ENCODE assay signal across 19 mouse cellular contexts in genomic region chr4:133397961-133398360, GRCm38 (mm10). TPM values are rescaled to one million over a fixed set of nuclear protein-coding genes. Genes with fewer than 3 reads are reported as not detected.
DNase-seq lines count a peak whose midpoint lies in the region; ATAC-seq lines count a peak whose summit lies in the region.
"Had no signal": no experiment of that assay in that cellular context is flagged by ENCODE, and none has a peak within 500 bp of the region (broad histone marks: within the 10 kb centered on the region; RNA-seq: fewer than 3 reads in every experiment).

No protein-coding gene starts in this region.

- peaks cover 61% of the 10 kb centered on the region for H3K4me1 ChIP-seq in forebrain, embryonic 10.5 days
- peaks cover 13% of the 10 kb centered on the region for H3K4me1 ChIP-seq in forebrain, embryonic 16.5 days (replicated peaks; ENCODE audit: control insufficient read depth, insufficient read depth, low read length)
- peaks cover 68% of the 10 kb centered on the region for H3K4me1 ChIP-seq in heart, embryonic 15.5 days (replicated peaks)
- H3K4me1 ChIP-seq in liver, embryonic 13.5 days (replicated peaks), result peaks cover 96% of the 10 kb centered on the region

- no peak overlapping the region for H3K9ac ChIP-seq in forebrain, embryonic 16.5 days (replicated peaks; ENCODE audit: low read depth, low read length)
- no peak overlapping the region for H3K9ac ChIP-seq in heart, embryonic 15.5 days
- H3K9ac ChIP-seq in liver, embryonic 13.5 days, result peak overlapping the region; percentile 10; the same call in 1 of the 2 replicates
- H3K9ac ChIP-seq: hindbrain, embryonic 15.5 days; lung, embryonic 14.5 days had no signal

- H3K27me3 ChIP-seq in forebrain, embryonic 10.5 days (ENCODE audit: poor library complexity, severe bottlenecking), result no peaks in the 10 kb centered on the region
- H3K27me3 ChIP-seq in forebrain, embryonic 16.5 days (replicated peaks; ENCODE audit: control insufficient read depth, insufficient read depth, low read length), result no peaks in the 10 kb centered on the region
- H3K27me3 ChIP-seq in heart, embryonic 15.5 days, result no peaks in the 10 kb centered on the region
- no peaks in the 10 kb centered on the region for H3K27me3 ChIP-seq in liver, embryonic 13.5 days
- H3K27me3 ChIP-seq: hindbrain, embryonic 15.5 days had no signal

- no peak overlapping the region for H3K4me3 ChIP-seq in forebrain, embryonic 10.5 days
- no peak overlapping the region for H3K4me3 ChIP-seq in forebrain, embryonic 16.5 days (replicated peaks; ENCODE audit: low read length)
- H3K4me3 ChIP-seq in heart, embryonic 15.5 days, result no peak overlapping the region
- H3K4me3 ChIP-seq in liver, embryonic 13.5 days (replicated peaks), result no peak overlapping the region
- H3K4me3 ChIP-seq: hindbrain, embryonic 15.5 days; left cerebral cortex, adult 2 months had no signal

- H3K4me2 ChIP-seq in forebrain, embryonic 16.5 days (ENCODE audit: low read length), result no peak overlapping the region
- no peak overlapping the region for H3K4me2 ChIP-seq in heart, embryonic 15.5 days
- no peak overlapping the region for H3K4me2 ChIP-seq in liver, embryonic 13.5 days
- H3K4me2 ChIP-seq: hindbrain, embryonic 15.5 days; lung, embryonic 14.5 days had no signal

- 0 out of 2 replicates have a peak, but pooled peaks cover 2% of the 10 kb centered on the region for H3K36me3 ChIP-seq in forebrain, embryonic 10.5 days (replicated peaks)
- no peaks in the 10 kb centered on the region for H3K36me3 ChIP-seq in forebrain, embryonic 16.5 days (ENCODE audit: control insufficient read depth, insufficient read depth)
- H3K36me3 ChIP-seq in heart, embryonic 15.5 days, result no peaks in the 10 kb centered on the region
- H3K36me3 ChIP-seq in liver, embryonic 13.5 days, result no peaks in the 10 kb centered on the region
- H3K36me3 ChIP-seq: hindbrain, embryonic 15.5 days had no signal

- ATAC-seq in forebrain, embryonic 16.5 days, result no peak
- no peak for ATAC-seq in heart, embryonic 15.5 days (replicated peaks; ENCODE audit: insufficient number of reproducible peaks, insufficient read depth, low FRiP score, low read depth)
- ATAC-seq in liver, embryonic 13.5 days (ENCODE audit: low read depth), result no peak
- ATAC-seq: intestine, embryonic 16.5 days had no signal

- intact Hi-C loops in heart, postnatal 14 days (cut with DNase I), result no loop called here

- no peak for DNase-seq in forebrain, embryonic 10.5 days (ENCODE audit: extremely low spot score, low spot score)
- DNase-seq in heart, postnatal 14 days, result no peak
- DNase-seq in B cell, adult 2 months, result peak; percentile 32
- no peak for DNase-seq in liver, embryonic 13.5 days
- DNase-seq in thymus, postnatal 0 days (ENCODE audit: low spot score), result no peak
- DNase-seq in spleen, postnatal 14 days (ENCODE audit: low spot score in 2 of 2), result no peak
- DNase-seq: adrenal gland, adult 8-10 months; cerebellum, adult 11-12 months; gastrocnemius, postnatal 25 days; lung, embryonic 14.5 days; midbrain, embryonic 14.5 days; retina, postnatal 1 day; right cerebral cortex, postnatal 4 days had no signal

- H3K9me3 ChIP-seq in forebrain, embryonic 10.5 days, result no peaks in the 10 kb centered on the region
- no peaks in the 10 kb centered on the region for H3K9me3 ChIP-seq in forebrain, embryonic 16.5 days (ENCODE audit: control insufficient read depth, low read length)
- no peaks in the 10 kb centered on the region for H3K9me3 ChIP-seq in heart, embryonic 15.5 days (replicated peaks)
- no peaks in the 10 kb centered on the region for H3K9me3 ChIP-seq in liver, embryonic 13.5 days (replicated peaks)
- H3K9me3 ChIP-seq: hindbrain, embryonic 15.5 days had no signal

- 86% methylated on average over 8 of the region's 8 CpGs for whole genome bisulfite sequencing in forebrain, embryonic 10.5 days
- WGBS in forebrain, embryonic 16.5 days, result 88% methylated on average over 8 of the region's 8 CpGs
- WGBS in heart, embryonic 15.5 days, result 64% methylated on average over 8 of the region's 8 CpGs
- WGBS in liver, embryonic 13.5 days (ENCODE audit: insufficient replicate concordance), result 73% methylated on average over 8 of the region's 8 CpGs

- peak overlapping the region; percentile 60; the same call in 1 of the 2 replicates for H3K27ac ChIP-seq in forebrain, embryonic 10.5 days
- H3K27ac ChIP-seq in forebrain, embryonic 16.5 days (ENCODE audit: low read length), result no peak overlapping the region
- H3K27ac ChIP-seq in heart, embryonic 15.5 days, result peak overlapping the region; percentile 18; the same call in 1 of the 2 replicates
- H3K27ac ChIP-seq in liver, embryonic 13.5 days, result peak overlapping the region; percentile 70
- H3K27ac ChIP-seq: hindbrain, embryonic 15.5 days; left cerebral cortex, adult 2 months; macrophage had no signal

RNA-seq across cellular contexts. Expression of gene Slc9a1, which starts 28.5 kb away (rescaled TPM):
- polyA plus RNA-seq in forebrain, embryonic 10.5 days (2016; fragmentation: Nextera tagmentation; extraction: Ambion mirVana), result 7.9 and 8.1 TPM in 2 replicates
- polyA plus RNA-seq in forebrain, embryonic 16.5 days (2015; fragmentation: Nextera tagmentation; extraction: Ambion mirVana), result 8.1 and 10.7 TPM in 2 replicates
- 6.6 and 8.2 TPM in 2 replicates for polyA plus RNA-seq in heart, embryonic 15.5 days (2015; fragmentation: Nextera tagmentation; extraction: Ambion mirVana)
- total RNA-seq in heart, postnatal 14 days (2021), result 10 to 100 TPM; 21.2 to 22.9 TPM
- 2.7 and 3.1 TPM in 2 replicates for polyA plus RNA-seq in liver, embryonic 13.5 days (2015; fragmentation: Nextera tagmentation; extraction: Ambion mirVana)
- 5.2 and 6.2 TPM in 2 replicates for polyA plus RNA-seq in thymus, postnatal 0 days (2015; fragmentation: Nextera tagmentation; extraction: Ambion mirVana)

RNA-seq across cellular contexts. Expression of gene Wdtc1, which starts 44.7 kb away (rescaled TPM):
- 16.8 and 17.0 TPM in 2 replicates for polyA plus RNA-seq in forebrain, embryonic 10.5 days (2016; fragmentation: Nextera tagmentation; extraction: Ambion mirVana)
- polyA plus RNA-seq in forebrain, embryonic 16.5 days (2015; fragmentation: Nextera tagmentation; extraction: Ambion mirVana), result 16.2 and 19.3 TPM in 2 replicates
- 11.4 and 14.3 TPM in 2 replicates for polyA plus RNA-seq in heart, embryonic 15.5 days (2015; fragmentation: Nextera tagmentation; extraction: Ambion mirVana)
- 10 to 100 TPM; 65.7 to 70.6 TPM for total RNA-seq in heart, postnatal 14 days (2021)
- 5.5 and 7.1 TPM in 2 replicates for polyA plus RNA-seq in liver, embryonic 13.5 days (2015; fragmentation: Nextera tagmentation; extraction: Ambion mirVana)
- 13.6 and 14.2 TPM in 2 replicates for polyA plus RNA-seq in thymus, postnatal 0 days (2015; fragmentation: Nextera tagmentation; extraction: Ambion mirVana)

Comparison
In these comparisons a context has a peak if more than half of its experiments do, and no peak if none do; other contexts are left out.
1. DNase-seq: peak in B cell, adult 2 months (2 of 2); none in forebrain, embryonic 10.5 days (single experiment), heart, postnatal 14 days (0 of 2), liver, embryonic 13.5 days (single experiment), thymus, postnatal 0 days (single experiment) and spleen, postnatal 14 days (0 of 2).